Mouse (Mus musculus): ENCODE measurements around the gene Dnal4. TPM values are rescaled to one million over a fixed set of nuclear protein-coding genes. Genes with fewer than 3 reads are reported as not detected.

Gene Dnal4
- total RNA-seq, 2 experiments from 2014 or later, result 9.6 to 13.9 TPM

- ATAC-seq (ENCODE audit: poor library complexity, severe bottlenecking), result no peak
Measured at GRCm38 (mm10) chr15:79764539-79765267, 12.9 kb downstream of the Dnal4 start.

- no peak for ATAC-seq (ENCODE audit: poor library complexity, severe bottlenecking)
Measured at GRCm38 (mm10) chr15:79763601-79764246, 13.9 kb downstream of the Dnal4 start.

GRCm38 (mm10) chr15:79763001-79763400 is 14.6 kb downstream of the Dnal4 start:
- no peak for ATAC-seq (ENCODE audit: poor library complexity, severe bottlenecking)

GRCm38 (mm10) chr15:79760956-79761355 is 16.7 kb downstream of the Dnal4 start:
- no peak for ATAC-seq (ENCODE audit: poor library complexity, severe bottlenecking)

- peak; percentile 71 for ATAC-seq (ENCODE audit: poor library complexity, severe bottlenecking)
Measured at GRCm38 (mm10) chr15:79757118-79757517, 20.5 kb downstream of the Dnal4 start.

GRCm38 (mm10) chr15:79755977-79756625 is 21.5 kb downstream of the Dnal4 start:
- no peak for ATAC-seq (ENCODE audit: poor library complexity, severe bottlenecking)

- ATAC-seq (ENCODE audit: poor library complexity, severe bottlenecking), result no peak
Measured at GRCm38 (mm10) chr15:79755176-79755575, 22.5 kb downstream of the Dnal4 start.

GRCm38 (mm10) chr15:79753873-79754272 is 23.8 kb downstream of the Dnal4 start:
- no peak for ATAC-seq (ENCODE audit: poor library complexity, severe bottlenecking)

GRCm38 (mm10) chr15:79753420-79753752 is 24.3 kb downstream of the Dnal4 start:
- ATAC-seq (ENCODE audit: poor library complexity, severe bottlenecking), result no peak

- peak; percentile 72 for ATAC-seq (ENCODE audit: poor library complexity, severe bottlenecking)
Measured at GRCm38 (mm10) chr15:79752742-79753419, 24.8 kb downstream of the Dnal4 start.

GRCm38 (mm10) chr15:79751772-79752171 is 25.9 kb downstream of the Dnal4 start:
- peak; percentile 54 for ATAC-seq (ENCODE audit: poor library complexity, severe bottlenecking)

- ATAC-seq (ENCODE audit: poor library complexity, severe bottlenecking), result no peak
Measured at GRCm38 (mm10) chr15:79750266-79750665, 27.4 kb downstream of the Dnal4 start.

GRCm38 (mm10) chr15:79749162-79749561 is 28.5 kb downstream of the Dnal4 start:
- peak; percentile 49 for ATAC-seq (ENCODE audit: poor library complexity, severe bottlenecking)

GRCm38 (mm10) chr15:79747998-79748397 is 29.7 kb downstream of the Dnal4 start:
- peak; percentile 34 for ATAC-seq (ENCODE audit: poor library complexity, severe bottlenecking)

- no peak for ATAC-seq (ENCODE audit: poor library complexity, severe bottlenecking)
Measured at GRCm38 (mm10) chr15:79745883-79746282, 31.8 kb downstream of the Dnal4 start.

GRCm38 (mm10) chr15:79745312-79745711 is 32.3 kb downstream of the Dnal4 start:
- no peak for ATAC-seq (ENCODE audit: poor library complexity, severe bottlenecking)

GRCm38 (mm10) chr15:79744742-79745141 is 32.9 kb downstream of the Dnal4 start:
- no peak for ATAC-seq (ENCODE audit: poor library complexity, severe bottlenecking)

GRCm38 (mm10) chr15:79744001-79744400 is 33.6 kb downstream of the Dnal4 start:
- no peak for ATAC-seq (ENCODE audit: poor library complexity, severe bottlenecking)

- ATAC-seq (ENCODE audit: poor library complexity, severe bottlenecking), result no peak
Measured at GRCm38 (mm10) chr15:79742706-79743023, 35.0 kb downstream of the Dnal4 start.

- ATAC-seq (ENCODE audit: poor library complexity, severe bottlenecking), result peak; percentile 57
Measured at GRCm38 (mm10) chr15:79741921-79742705, 35.5 kb downstream of the Dnal4 start, which contains the start of gene Sun2. Gene Sun2 (minus strand): TSS chr15:79742536.

Data from megakaryocyte, adult 5-6 weeks (primary cell).